Mouse (Mus musculus): ENCODE results near the gene Ruvbl1.

Gene Ruvbl1

DNA sequence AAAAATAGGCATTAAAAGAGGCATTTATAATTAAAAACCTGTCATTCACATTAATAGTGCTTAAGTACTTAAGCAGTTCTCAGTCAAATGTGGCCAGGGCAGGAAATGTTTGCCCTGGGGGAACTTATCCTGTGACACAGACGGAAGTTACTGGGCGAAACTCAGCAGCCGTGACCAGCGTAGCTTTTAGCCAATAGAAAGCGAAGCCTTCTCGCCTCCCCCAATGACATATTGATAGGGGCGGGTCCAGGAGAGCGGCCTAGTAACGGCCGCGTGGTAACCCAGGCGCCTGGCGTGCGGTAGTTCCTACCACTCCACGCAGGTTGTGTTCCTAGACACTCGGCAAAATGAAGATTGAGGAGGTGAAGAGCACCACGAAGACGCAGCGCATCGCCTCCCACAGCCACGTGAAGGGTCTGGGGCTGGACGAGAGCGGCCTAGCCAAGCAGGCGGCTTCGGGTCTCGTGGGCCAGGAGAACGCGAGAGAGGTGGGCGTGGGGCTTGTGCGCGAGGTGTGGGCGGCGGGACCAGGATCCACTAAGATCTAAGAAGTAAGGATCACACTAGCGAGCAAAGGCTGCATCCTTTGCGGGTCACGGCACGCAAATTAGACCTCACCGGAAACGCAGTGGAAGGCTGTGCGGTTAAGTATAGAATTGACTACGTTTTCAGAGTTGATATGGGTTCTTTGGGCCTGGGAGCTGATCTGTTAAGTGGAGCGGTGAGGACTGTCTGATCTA is at the start of gene Ruvbl1:
Gene Ruvbl1 (plus strand): TSS at position 229 of the 740 bp plus-strand sequence.
- DNase-seq = peak; percentile 94

DNA sequence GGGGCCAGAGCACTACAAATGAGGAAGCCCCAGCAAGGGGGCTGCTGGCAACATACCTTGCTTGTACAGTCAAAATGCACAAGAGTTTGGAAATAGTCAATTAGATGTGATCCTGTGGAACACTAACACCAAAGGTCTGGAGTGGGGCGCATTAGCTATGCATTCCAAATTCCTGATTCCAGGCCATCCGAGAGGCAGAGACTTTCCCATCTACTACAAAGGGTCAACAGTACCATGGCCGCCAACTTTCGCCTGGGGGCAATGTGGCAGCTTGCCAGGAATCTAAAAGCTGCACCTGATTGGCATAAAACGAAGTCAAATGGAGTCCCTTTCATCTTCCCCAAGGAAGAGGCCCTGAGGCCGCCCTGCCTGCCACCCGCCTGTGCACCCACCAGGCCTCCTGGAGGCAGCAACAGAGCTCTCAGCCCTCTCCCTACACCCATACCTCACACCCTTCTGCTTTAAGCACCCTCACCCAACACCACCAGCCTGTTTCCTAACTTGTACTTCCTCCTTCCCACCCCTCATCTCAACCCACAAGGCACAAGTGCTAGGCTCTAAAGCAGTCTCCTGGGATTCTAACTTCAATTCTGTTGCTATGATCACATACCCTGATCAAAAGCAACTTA is 49.0 kb upstream of the Ruvbl1 start:
- peak; percentile 35 to 50 for DNase-seq

DNA sequence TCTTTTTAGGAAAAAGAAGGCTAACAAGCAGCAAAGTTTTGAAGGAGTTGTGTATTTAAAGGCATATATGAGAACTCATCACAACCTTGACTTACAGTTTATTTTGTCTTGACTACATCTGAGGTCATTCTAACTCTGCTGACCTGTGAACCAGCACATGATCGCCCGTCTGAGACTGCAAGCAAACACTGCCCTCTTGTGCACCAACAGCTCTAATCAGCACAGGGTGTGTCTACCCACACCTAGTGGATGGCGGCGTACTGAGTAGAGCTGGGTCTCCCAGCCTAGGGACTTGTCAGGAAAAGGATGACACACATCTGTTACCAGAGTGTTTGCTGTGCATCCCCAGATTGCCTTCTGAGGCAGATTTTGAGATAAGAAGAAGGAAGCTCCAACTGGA is 34.0 kb upstream of the Ruvbl1 start:
- DNase-seq = peak; percentile 54 to 68

DNA sequence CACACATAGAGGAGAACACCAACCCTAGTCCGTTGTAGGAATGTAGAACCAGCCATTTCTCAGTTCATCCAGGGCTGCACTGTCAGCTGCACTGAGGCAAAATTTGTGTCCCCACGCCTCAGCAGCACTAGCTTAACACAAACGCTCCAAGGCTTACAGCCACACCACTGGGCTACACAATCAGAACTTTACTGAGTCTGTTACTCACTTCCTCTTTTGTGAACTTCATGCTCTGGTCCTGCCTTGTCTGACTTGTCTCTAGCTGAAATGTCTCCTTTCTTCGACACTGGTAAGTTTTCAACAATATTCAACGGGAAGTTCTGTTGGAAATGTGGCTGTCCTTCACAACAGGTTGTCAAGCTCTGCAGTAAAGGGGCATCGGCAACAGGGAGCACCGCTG is 29.6 kb upstream of the Ruvbl1 start:
- DNase-seq = no peak

DNA sequence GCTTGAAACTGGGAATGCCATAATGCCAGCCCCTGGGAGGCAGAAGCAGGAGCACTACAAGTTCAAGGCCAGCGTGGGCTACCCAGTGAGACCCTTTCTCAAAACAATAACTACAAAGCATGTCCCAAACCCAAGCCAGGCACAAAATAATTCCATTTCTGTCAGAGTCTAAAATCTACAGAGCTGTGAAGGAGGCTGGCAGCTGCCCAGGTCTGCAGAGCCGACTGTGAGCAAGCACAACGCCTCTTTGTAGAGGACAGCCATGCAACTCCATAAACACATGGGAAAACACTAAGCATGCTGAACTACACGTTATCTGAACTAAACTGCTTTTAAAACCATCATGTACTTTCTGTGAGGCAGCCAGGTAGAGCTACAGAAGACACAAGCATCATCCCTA is 26.2 kb upstream of the Ruvbl1 start:
- no peak for DNase-seq

DNA sequence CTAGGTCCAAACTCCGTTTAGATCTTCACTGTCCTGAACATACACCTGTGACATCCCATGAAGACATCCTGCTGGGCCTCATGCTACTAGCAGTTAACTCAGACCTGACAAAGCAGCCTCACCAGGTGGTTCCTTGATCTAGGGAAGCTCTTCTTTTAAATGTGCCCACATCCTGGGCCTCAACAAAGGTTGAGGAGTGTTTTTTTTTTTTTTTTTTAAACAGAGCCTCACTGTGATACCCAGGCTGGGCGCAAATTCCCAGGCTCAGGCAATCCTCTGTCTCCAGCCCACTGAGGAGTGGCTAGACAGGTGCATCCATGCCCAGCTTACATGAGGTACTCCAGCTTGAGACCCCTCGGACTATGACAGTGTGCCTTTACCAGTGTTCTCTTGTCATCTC is 22.7 kb upstream of the Ruvbl1 start:
- no peak for DNase-seq

DNA sequence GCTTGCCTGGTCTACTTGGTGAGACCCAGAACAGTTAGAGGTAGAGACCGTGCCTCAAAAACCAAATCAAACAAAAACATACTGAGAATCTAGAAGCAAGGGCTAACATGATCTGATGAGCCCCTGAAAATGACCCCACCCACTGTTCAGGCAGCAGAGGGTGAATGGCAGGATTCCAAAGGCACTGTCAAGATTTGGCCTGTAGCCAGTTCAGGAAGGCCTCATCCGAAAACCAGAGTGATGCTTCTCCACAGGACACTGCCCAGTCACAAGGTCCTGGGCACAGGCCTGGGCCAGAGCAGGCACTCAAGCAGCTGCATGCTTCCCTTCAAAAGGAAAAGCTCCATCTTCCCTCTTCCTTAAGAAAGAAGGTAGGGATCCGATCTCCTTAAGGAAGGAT is 21.8 kb upstream of the Ruvbl1 start:
- no peak for DNase-seq

DNA sequence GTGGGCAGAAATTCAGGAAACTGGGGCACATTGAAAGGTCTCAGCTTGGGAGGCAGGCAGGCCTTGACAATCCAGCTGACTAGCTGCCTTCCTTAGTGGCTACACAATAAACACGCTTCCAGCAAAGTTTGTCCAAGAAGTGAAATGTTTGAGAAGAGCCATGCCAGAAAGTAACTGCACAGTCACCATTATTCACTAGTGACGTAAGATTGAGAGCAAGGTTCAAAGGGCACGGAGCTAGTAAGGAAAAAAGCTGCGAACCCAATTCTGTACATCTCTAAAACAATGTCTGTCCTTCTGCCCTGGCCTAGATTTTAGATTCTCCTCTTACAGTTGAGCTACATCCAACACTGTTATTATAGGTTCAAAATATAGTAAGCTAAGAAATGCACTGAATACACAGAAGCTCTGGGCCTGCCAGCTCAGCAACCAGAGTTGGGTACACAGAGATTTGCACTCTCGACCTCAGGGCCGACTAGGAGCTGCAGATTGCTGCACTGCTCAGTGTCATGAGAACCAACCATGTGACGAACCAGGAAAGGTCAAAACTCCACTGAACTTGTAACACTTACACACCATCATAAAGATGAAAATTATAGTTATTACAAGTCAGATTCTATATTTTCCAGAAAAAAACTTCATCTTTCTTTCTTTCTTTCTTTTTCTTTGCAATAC is 21.0 kb upstream of the Ruvbl1 start:
- peak; percentile 41 to 43 for DNase-seq

DNA sequence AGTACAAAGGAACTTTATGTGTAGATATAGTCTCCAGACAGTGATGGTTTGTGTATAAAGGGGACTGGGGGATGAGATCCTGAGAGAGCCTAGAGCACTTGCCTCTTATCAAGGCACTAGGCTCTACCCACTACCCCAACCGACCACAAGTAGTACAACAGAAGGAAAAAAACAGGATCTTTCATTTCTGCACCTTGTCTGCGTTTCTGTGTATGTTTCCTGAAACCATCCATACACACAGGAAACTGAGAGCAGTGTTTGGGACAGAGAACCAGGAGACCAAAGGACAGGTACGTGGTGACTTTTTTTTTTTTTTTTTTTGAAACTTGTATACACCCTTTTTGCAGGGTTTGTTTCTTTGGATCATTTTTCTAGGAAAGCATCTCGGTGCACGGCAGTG is 19.5 kb upstream of the Ruvbl1 start:
- no peak for DNase-seq

DNA sequence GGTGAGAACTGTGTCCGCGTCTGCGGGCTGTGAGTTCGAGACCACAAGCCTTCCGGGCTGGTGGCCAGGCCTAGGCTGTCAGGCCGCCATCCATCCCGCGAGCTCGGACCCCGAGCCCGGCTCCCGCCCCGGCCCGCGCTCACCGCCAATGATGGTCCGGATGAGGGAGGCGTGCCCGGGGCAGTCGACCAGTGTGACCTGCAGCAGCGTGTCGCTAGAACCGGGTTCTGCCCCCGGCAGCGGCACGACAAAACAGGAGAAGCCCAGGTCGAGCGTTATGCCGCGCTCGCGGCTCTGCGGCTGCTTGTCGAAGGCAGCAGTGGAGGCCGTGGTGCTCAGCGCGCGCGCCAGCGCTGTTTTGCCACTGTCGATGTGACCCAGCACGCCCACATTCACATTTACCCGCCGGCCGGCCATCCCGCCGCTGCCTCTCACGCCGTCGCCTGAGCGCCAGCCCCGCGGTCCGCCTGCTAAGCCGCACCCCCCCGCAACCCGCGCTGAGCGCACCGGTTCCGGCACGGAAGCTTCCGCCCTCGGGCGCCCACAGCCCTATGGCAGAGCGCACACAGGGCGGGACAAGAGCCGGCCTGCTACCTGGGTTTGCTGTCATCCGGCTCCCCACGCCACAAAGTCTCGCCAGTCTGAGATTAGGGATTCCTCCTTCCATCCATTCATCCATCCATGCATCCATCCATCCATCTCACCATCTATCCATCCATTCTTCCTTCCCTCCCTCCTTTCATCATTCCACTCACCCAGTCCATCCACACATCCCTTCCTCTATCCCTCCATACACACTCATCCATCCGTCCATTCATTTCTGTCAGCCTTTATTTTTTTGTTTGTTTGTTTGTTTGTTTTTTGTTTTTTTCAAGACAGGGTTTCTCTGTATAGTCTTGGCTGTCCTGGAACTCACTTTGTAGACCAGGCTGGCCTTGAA is 18.9 kb upstream of the Ruvbl1 start, which contains the start of gene Eefsec:
Gene Eefsec (minus strand): TSS at position 477 of the 940 bp plus-strand sequence.
- DNase-seq = peak; percentile 59 to 69

DNA sequence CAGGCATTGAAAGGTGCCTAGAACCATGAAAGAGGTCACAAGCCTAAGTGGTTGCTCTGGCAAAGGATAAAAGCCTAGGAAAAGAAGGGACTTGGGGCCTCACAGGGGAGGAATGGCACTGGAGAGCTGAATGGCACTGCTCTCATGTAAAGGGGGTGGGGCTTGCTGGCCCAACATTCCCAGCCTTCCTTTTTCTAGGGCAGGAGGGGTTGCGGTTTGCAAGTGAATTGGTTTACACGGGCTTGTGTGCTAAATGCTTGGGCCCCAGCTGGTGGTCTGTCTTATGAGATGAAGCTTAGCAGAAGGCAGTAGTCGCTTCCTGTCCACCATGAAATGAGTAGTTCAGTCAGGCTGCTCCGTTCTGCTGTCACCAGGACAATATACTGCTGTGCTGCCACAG is 17.8 kb upstream of the Ruvbl1 start:
- no peak for DNase-seq

DNA sequence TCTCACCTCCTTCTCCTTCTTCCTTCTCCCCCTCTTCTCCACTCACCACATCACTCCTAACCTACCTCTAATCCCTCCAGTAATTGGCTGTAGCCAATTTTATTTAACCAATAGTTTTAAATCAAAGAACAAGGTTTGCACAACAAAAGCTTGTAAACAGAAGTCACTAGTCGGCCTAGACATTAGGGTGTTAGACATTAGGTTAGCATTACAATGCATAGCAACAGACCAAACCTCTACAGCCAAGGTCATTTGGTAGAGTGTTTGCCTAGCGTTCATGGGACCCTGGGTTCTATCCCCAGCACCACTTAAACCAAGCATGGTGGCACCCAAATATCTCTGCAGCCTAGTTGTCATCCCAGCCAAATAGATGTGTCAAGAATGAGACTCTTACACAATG is 10.7 kb upstream of the Ruvbl1 start:
- DNase-seq = no peak

DNA sequence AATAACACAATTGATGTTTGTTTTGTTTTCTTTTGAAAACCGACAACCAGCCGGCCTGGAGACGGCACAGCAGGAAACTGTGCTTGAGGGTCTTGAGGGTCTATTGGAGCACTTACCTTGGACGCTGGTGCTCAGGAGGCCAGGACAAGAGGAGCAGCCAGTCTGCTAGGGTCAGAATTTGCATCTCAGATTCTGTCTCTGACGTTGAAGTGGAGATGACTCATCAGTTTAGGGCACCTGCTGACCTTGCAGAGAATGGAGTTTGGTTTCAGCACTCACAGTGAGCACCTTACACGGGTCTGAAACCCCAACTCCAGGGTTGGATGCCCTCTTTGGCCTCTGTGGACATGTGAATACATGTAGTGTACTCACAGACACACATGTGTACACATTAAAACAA is 4.7 kb downstream of the Ruvbl1 start:
- DNase-seq = no peak

DNA sequence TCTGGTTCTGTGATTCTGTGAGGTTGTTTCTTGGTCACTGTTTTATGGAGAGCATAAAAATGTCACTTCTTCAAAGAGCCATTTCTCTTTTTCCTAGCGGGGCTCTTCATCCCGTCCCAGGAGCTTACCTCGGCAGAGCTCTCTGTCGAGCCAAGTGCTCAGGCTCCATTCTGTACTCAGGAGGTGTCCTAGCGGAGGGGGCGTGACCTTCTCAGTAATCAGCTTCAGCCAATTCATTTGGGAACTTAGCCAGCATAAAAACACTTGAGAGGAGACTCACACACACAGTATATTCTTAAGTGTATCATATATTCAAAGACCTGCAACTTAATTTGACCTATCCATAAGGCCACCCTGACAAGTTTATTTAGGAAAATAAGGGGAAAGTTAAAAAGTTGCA is 15.2 kb downstream of the Ruvbl1 start:
- no peak for DNase-seq

DNA sequence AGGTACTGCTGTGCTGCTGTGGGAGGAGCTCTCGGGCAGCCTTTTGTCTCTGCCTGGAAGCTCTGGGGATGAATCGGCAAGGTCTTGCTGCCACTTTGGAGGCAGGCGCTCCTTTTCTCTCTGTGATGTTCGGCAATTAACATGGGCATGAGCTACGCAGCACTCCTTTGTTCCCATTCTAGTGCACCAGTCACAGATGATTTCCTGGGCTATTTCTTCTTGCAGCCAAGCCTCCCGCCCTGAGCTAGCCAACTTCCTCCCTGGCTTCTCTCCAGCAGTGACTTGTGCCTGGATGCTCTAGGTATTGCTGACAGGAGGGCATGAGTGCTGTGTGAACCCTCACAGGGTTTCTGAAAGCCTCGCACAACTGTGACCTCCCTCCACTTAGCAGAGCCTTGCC is 17.9 kb downstream of the Ruvbl1 start:
- DNase-seq = peak in 1 of 2 experiments; percentile 32

DNA sequence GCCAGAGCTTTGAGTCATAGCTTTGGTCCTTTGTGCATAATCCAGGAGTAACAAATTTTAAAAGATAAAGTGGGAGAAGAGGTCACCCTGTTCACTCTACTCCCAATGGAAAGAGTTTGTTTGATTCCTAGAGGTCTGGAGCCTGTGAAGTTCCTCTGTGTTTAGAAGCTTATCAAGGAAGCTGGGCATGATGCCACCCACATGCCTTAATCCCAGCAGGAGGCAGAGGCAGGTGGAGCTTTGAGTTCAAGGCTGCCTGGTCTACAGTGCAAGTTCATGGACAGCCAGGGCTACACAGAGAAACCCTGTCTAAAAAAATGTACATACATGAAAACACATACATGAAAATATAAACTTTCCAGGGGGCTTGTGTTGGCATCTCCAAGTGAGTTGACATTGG is 18.7 kb downstream of the Ruvbl1 start:
- no peak for DNase-seq

DNA sequence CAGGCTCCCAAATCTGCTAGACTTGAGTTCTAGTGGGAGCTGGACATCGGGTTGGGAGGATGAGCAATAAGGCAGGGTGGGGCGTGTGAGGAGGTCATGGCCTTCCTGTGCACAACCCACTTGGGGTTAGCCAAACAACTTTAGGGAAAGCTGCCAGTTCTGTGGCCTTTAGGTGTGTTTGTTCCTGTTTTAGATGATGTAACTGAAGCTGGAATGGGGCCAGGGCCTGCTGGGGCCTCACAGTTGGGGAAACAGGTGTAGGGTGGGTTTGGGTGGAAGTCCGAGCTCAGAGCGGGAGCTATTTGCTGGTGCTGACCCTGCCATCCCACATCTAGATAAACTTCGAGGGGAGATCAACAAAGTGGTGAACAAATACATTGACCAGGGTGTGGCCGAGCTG is 20.2 kb downstream of the Ruvbl1 start:
- DNase-seq = no peak

DNA sequence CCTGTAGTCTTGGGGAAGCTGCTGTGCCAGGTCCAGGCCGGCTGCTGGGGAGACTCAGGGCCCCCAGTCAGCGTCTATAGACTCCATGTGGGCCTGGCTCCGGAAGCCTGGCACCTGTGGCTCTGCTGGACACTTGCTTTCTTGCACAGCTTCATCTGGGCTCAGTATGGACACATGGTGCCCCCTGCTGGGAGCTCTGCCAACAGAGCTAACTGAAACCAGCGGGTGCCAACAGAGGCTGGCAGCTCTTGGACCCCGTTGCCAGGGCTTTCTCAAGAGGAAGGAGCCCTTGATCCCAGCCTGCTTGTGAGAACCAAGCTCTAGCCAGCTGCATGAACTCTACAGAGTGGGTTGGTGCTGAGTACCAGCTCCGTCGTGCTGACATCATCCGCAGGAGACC is 21.7 kb downstream of the Ruvbl1 start:
- peak in 1 of 2 experiments; percentile 47 for DNase-seq

DNA sequence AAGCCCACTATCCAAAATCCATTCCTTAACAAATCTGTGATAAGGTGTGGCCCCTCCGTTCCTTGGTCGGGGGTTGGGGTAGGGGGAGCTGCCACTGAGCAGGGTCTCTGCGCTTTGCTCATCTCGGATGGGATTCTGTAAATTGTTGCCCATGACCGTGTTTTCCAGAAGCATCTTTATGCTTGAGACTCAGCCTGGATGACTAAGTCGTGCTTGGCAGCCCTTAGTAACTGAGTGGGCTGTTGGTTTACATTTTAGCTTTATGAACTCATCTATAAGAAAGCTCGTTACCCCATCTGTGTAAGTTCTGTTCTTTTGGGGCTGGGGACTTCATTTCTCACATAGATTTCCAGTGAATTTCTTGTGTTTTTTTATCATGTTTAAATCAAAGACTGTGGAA is 23.8 kb downstream of the Ruvbl1 start:
- no peak for DNase-seq

DNA sequence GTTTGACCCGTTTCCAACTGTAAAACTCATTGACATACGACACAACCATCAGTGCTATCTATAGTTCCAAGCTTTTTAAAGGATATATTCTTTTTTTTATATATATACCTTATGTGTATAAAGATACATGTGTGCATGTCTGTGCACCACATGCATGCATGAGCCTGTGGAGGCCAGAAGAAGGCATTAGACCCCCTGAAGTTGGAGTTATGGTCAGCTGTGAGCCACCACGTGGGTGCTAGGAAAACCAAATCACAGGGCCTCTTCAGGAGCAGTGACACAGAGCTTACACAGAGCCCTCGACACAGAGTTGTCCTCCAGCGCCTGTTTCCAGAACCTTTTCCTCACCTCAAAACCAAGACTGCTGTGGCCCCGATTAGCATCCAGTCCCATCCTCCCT is 24.6 kb downstream of the Ruvbl1 start:
- DNase-seq = no peak

DNA sequence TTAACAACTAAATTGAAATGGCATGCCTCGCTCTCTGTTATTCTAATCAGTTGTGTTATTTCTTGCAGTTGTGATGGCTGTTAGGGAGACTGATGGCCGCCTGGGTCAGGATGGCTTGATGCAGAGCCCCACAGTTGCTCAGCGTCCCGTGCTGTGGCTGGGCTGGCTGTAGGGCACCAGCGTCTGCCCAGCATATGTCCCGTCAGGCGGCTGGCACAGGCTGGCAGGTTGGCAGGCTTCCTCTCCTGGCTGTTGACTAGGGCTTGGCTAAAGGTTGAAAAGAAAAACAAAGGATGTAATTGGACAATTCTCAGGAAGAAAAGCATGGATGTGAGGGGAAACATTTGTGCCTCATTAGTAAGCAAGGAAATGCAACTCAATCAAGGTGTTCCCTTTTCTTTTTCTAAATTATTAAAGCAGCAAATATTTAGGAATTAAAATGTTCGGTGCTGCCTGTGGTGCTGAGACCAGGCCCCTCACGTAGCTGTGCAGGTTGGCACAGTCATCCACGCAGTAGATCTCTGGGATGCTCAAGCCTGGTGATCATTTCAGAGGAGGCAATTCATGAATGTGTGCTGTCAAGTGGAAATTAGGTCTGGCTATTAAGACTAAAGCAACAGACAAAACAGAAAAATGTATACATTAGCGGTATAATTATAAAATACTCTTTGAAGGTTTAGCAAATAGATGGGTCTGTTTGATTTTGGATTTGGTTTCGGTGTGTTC is 25.6 kb downstream of the Ruvbl1 start:
- DNase-seq = no peak

DNA sequence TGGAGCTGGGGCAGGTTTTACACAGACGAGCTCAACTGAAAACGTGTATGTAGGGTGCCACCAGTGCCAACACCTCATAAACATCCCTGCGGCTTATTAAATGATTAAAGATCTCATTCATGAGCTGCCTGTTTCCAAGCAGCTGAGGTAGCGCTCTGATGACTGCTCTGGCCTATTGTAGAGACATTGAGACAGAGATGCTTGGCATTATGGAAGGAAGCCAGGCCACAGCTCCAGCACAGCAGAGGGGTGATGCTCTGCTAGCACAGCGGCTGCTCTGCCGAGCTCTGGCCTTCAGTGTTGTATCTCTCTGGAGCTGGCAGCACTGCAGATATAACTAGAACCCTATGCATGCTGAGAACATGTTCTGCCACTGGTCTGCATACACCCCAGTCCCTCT is 28.5 kb downstream of the Ruvbl1 start:
- no peak for DNase-seq
